Mouse (Mus musculus) thymus, adult 18-20 months (tissue): ENCODE results near the gene Olfr1371.
"Not testable (repeated sequence)": the region's sequence is repeated elsewhere in the genome, so short reads cannot be mapped to it uniquely, and the experiment has no call there.

Experiments used
- DNase-seq, 2 experiments: peaks; one replicate each; pipeline ENCODE4 v3.0.0; 2022; ENCODE audit warnings: mixed read lengths in 2 of 2

Gene Olfr1371

GRCm38 (mm10) chr11:52223968-52224682 lies 10.3 kb upstream of the Olfr1371 start:
- DNase-seq, result peak; percentile 34 to 66

GRCm38 (mm10) chr11:52222891-52223290 lies 9.1 kb upstream of the Olfr1371 start:
- DNase-seq, result no peak

GRCm38 (mm10) chr11:52221921-52222320 lies 8.1 kb upstream of the Olfr1371 start:
- DNase-seq, result not testable (repeated sequence)

GRCm38 (mm10) chr11:52220282-52220681 lies 6.5 kb upstream of the Olfr1371 start:
- peak; percentile 36 to 54 for DNase-seq

GRCm38 (mm10) chr11:52196496-52197023 lies 17.2 kb downstream of the Olfr1371 start:
- DNase-seq, result not testable (repeated sequence)

- not testable (repeated sequence) for DNase-seq
These were observed 33.1 kb downstream of the Olfr1371 start for GRCm38 (mm10) chr11:52180651-52181050.

GRCm38 (mm10) chr11:52179897-52180296 lies 33.9 kb downstream of the Olfr1371 start:
- DNase-seq, result not testable (repeated sequence)

- DNase-seq, result no peak
These were observed 45.3 kb downstream of the Olfr1371 start for GRCm38 (mm10) chr11:52168461-52168860.

GRCm38 (mm10) chr11:52167901-52168302 lies 45.9 kb downstream of the Olfr1371 start:
- DNase-seq, result not testable (repeated sequence)

GRCm38 (mm10) chr11:52167126-52167525 lies 46.7 kb downstream of the Olfr1371 start:
- peak in 1 of 2 experiments; percentile 15 for DNase-seq

GRCm38 (mm10) chr11:52163926-52164325 lies 49.9 kb downstream of the Olfr1371 start:
- DNase-seq, result no peak
